Mouse (Mus musculus) ES-Bruce4 (cell line): Measurements from ENCODE around the gene Gm10670.
"Not testable (repeated sequence)": the region's sequence is repeated elsewhere in the genome, so short reads cannot be mapped to it uniquely, and the experiment has no call there.

ENCODE experiments used
- CTCF ChIP-seq: IDR thresholded peaks from one replicate; pipeline ENCODE4 v1.8.1; 2011; ENCODE audit warnings: low read depth, low read length
- EP300 ChIP-seq: IDR thresholded peaks from 2 replicates; pipeline ENCODE4 v1.6.1; 2011; ENCODE audit warnings: low read depth, low read length; ENCODE audit not compliant: insufficient read depth
- POLR2A ChIP-seq: IDR thresholded peaks from one replicate; pipeline ENCODE4 v1.8.1; 2011; ENCODE audit warnings: low read length; ENCODE audit not compliant: insufficient read depth

GRCm38 (mm10) chr7:20474825-20475224 is at the start of gene Gm10670:
- TF ChIP-seq CTCF, POLR2A, EP300: not testable (repeated sequence)
